Mouse (Mus musculus): ENCODE results near the gene Kank2. TPM values are rescaled to one million over a fixed set of nuclear protein-coding genes. Genes with fewer than 3 reads are reported as not detected.
A peak's percentile ranks its signal among the peaks of the same experiment; 100 is the strongest.

Kank2 gene
- polyA plus RNA-seq, 1 experiment = 62.3 TPM

GRCm38 (mm10) chr9:21769558-21770183, 28.9 kb downstream of the Kank2 start:
- peak overlapping the region; percentile 98 for H3K27ac ChIP-seq (ENCODE audit: insufficient read depth, low read length)

DNA sequence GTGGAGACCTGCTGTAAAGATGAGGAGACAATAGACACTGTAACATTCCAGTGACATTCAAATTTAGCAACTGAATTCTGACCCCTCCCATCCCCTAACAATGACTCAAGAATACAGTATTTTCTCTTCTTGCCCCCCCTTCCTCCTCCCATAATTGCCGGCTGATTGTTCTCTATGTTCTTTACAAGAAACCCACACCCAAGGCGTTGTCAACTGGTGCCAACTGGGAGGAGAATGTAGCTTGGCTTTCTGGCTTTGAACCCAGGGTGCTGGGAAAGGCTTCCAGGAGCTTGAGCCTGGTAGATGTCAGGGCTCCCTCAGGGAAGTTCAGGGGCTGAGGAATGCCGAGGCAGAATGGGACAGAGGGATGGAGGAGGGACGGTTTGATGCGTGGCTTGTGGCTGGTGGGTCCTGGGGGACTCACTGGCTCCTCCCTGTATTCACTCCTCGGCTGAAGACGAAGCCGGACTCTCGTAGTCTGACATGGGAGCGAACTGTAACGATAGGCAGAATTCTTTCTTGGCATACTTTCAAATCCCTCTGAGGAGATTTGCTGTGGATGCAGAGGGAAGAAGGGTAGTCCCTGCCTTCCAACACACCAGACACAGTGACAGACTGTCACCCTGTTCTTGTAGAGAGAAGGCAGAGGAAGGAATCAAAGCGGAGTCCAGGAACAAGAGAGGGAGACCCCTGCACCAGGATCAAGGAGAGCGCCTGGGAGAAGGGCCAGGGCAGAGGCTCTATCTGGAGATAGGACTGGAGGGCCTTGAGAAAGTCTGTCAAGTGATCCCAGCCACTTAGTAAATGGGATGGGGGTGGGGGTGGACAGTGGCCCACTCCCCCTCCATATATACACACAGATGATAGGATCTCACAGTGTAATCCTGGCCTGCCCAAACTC, 29.8 kb downstream of the Kank2 start:
- H3K27ac ChIP-seq (ENCODE audit: insufficient read depth, low read length) = peak overlapping the region; percentile 98
- H3K9ac ChIP-seq (ENCODE audit: low read depth, poor library complexity, severe bottlenecking) = peak overlapping the region; percentile 4
- no peaks in the 10 kb centered on the region for H3K27me3 ChIP-seq (ENCODE audit: control insufficient read depth, insufficient read depth, low read length, poor library complexity, severe bottlenecking)
- peak overlapping the region; percentile 22 for H3K4me3 ChIP-seq (ENCODE audit: low read depth, low read length)
- peaks cover 13% of the 10 kb centered on the region for H3K36me3 ChIP-seq (ENCODE audit: control insufficient read depth, insufficient read depth, low read length, poor library complexity, severe bottlenecking)
- no peaks in the 10 kb centered on the region for H3K9me3 ChIP-seq (replicated peaks; ENCODE audit: control insufficient read depth, insufficient read depth, low read length, poor library complexity, severe bottlenecking)
- H3K4me1 ChIP-seq (ENCODE audit: control insufficient read depth, insufficient read depth, low read length) = peaks cover 11% of the 10 kb centered on the region
- peak; percentile 94 for TF ChIP-seq EP300 (IDR thresholded peaks at IDR 0.05; ENCODE audit: insufficient read depth, low read depth, low read length)
- TF ChIP-seq POLR2A (IDR thresholded peaks at IDR 0.05; ENCODE audit: insufficient read depth, low read length) = no peak

More at GRCm38 (mm10) chr9:21769558-21770183, 28.9 kb downstream of the Kank2 start:
- TF ChIP-seq CTCF (IDR thresholded peaks at IDR 0.05; ENCODE audit: low read depth, low read length) (no peak), EP300 (IDR thresholded peaks at IDR 0.05; ENCODE audit: insufficient read depth, low read depth, low read length) (no peak), POLR2A (IDR thresholded peaks at IDR 0.05; ENCODE audit: insufficient read depth, low read length) (no peak)
- Histone ChIP-seq H3K36me3 (ENCODE audit: control insufficient read depth, insufficient read depth, low read length, poor library complexity, severe bottlenecking) (peaks cover 13% of the 10 kb centered on the region), H3K4me1 (ENCODE audit: control insufficient read depth, insufficient read depth, low read length) (peaks cover 14% of the 10 kb centered on the region), H3K4me3 (ENCODE audit: low read depth, low read length) (peak overlapping the region; percentile 20), H3K27me3 (ENCODE audit: control insufficient read depth, insufficient read depth, low read length, poor library complexity, severe bottlenecking) (no peaks in the 10 kb centered on the region), H3K9me3 (replicated peaks; ENCODE audit: control insufficient read depth, insufficient read depth, low read length, poor library complexity, severe bottlenecking) (no peaks in the 10 kb centered on the region), H3K9ac (ENCODE audit: low read depth, poor library complexity, severe bottlenecking) (peak overlapping the region; percentile 4)

- Histone ChIP-seq H3K4me1 (ENCODE audit: control insufficient read depth, insufficient read depth, low read length) (peaks cover 11% of the 10 kb centered on the region), H3K27me3 (ENCODE audit: control insufficient read depth, insufficient read depth, low read length, poor library complexity, severe bottlenecking) (no peaks in the 10 kb centered on the region), H3K9ac (ENCODE audit: low read depth, poor library complexity, severe bottlenecking) (peak overlapping the region; percentile 39), H3K36me3 (ENCODE audit: control insufficient read depth, insufficient read depth, low read length, poor library complexity, severe bottlenecking) (peaks cover 9% of the 10 kb centered on the region), H3K9me3 (replicated peaks; ENCODE audit: control insufficient read depth, insufficient read depth, low read length, poor library complexity, severe bottlenecking) (no peaks in the 10 kb centered on the region), H3K4me3 (ENCODE audit: low read depth, low read length) (peak overlapping the region; percentile 8), H3K27ac (ENCODE audit: insufficient read depth, low read length) (peak overlapping the region; percentile 98)
- no peak for TF ChIP-seq CTCF (IDR thresholded peaks at IDR 0.05; ENCODE audit: low read depth, low read length)
- no peak for TF ChIP-seq EP300 (IDR thresholded peaks at IDR 0.05; ENCODE audit: insufficient read depth, low read depth, low read length)
- no peak for TF ChIP-seq POLR2A (IDR thresholded peaks at IDR 0.05; ENCODE audit: insufficient read depth, low read length)
These were observed 30.6 kb downstream of the Kank2 start for GRCm38 (mm10) chr9:21767896-21768295.

GRCm38 (mm10) chr9:21764084-21764999, 34.2 kb downstream of the Kank2 start:
- Histone ChIP-seq H3K4me1 (ENCODE audit: control insufficient read depth, insufficient read depth, low read length) (peaks cover 18% of the 10 kb centered on the region), H3K4me3 (ENCODE audit: low read depth, low read length) (no peak overlapping the region), H3K9ac (ENCODE audit: low read depth, poor library complexity, severe bottlenecking) (no peak overlapping the region), H3K27me3 (ENCODE audit: control insufficient read depth, insufficient read depth, low read length, poor library complexity, severe bottlenecking) (no peaks in the 10 kb centered on the region), H3K9me3 (replicated peaks; ENCODE audit: control insufficient read depth, insufficient read depth, low read length, poor library complexity, severe bottlenecking) (no peaks in the 10 kb centered on the region), H3K27ac (ENCODE audit: insufficient read depth, low read length) (no peak overlapping the region), H3K36me3 (ENCODE audit: control insufficient read depth, insufficient read depth, low read length, poor library complexity, severe bottlenecking) (no peaks in the 10 kb centered on the region)
- TF ChIP-seq CTCF (IDR thresholded peaks at IDR 0.05; ENCODE audit: low read depth, low read length) (no peak), EP300 (IDR thresholded peaks at IDR 0.05; ENCODE audit: insufficient read depth, low read depth, low read length) (no peak), POLR2A (IDR thresholded peaks at IDR 0.05; ENCODE audit: insufficient read depth, low read length) (no peak)

GRCm38 (mm10) chr9:21762135-21762534, 36.4 kb downstream of the Kank2 start:
- Histone ChIP-seq H3K4me3 (ENCODE audit: low read depth, low read length) (no peak overlapping the region), H3K4me1 (ENCODE audit: control insufficient read depth, insufficient read depth, low read length) (peaks cover 17% of the 10 kb centered on the region), H3K9me3 (replicated peaks; ENCODE audit: control insufficient read depth, insufficient read depth, low read length, poor library complexity, severe bottlenecking) (no peaks in the 10 kb centered on the region), H3K27me3 (ENCODE audit: control insufficient read depth, insufficient read depth, low read length, poor library complexity, severe bottlenecking) (no peaks in the 10 kb centered on the region), H3K9ac (ENCODE audit: low read depth, poor library complexity, severe bottlenecking) (no peak overlapping the region), H3K36me3 (ENCODE audit: control insufficient read depth, insufficient read depth, low read length, poor library complexity, severe bottlenecking) (no peaks in the 10 kb centered on the region), H3K27ac (ENCODE audit: insufficient read depth, low read length) (peak overlapping the region; percentile 22)
- TF ChIP-seq POLR2A (IDR thresholded peaks at IDR 0.05; ENCODE audit: insufficient read depth, low read length) = no peak
- TF ChIP-seq CTCF (IDR thresholded peaks at IDR 0.05; ENCODE audit: low read depth, low read length) = no peak
- 0 out of 2 replicates have a peak, but pooled peaks have one; percentile 28 for TF ChIP-seq EP300 (IDR thresholded peaks at IDR 0.05; ENCODE audit: insufficient read depth, low read depth, low read length)

All from ES-Bruce4 (cell line).